Mouse (Mus musculus): ENCODE results near the gene Dnajc14.
"Not testable (repeated sequence)": the region's sequence is repeated elsewhere in the genome, so short reads cannot be mapped to it uniquely, and the experiment has no call there.

Gene Dnajc14

DNA sequence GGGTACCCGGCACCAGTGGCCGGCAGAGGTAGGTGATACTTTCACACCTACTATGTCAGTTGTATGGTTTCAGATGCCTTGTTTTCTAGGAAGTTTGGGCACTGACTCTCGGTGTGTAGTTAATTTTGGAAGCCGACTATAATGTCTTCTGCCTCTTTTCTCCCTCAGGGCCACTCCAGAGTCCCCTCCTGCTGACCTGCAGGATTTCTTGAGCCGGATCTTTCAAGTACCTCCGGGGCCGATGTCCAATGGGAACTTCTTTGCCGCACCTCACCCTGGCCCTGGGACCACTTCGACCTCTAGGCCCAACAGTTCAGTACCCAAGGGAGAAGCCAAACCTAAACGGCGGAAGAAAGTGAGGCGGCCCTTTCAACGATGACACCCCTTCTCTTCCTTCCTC lies 13.2 kb downstream of the Dnajc14 start, which contains the start of gene Sarnp:
Gene Sarnp, plus strand, starts transcription at position 301 of the 400 bp plus-strand sequence.
- intact Hi-C loops (cut with DNase I): no loop called here

DNA sequence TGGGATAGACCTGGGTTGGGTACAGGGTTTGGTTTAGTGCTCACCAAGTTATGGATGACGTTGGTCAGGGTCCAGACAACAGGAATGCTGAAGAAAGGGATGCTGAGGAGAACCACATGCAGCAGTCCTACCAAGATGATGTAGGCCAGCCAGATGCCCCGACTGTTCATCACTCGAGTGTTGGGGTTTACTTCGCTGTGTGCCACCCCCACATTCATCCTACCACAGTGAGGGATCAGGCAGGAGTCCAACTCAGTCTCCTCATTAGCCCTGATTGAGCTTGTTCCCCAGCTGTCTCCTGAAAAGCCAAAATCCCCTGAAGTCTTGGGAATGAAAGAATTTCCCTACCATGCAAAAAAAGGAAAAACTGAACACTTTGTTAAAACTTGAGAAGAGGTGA lies 16.4 kb downstream of the Dnajc14 start:
- intact Hi-C loops (cut with DNase I): no loop called here

DNA sequence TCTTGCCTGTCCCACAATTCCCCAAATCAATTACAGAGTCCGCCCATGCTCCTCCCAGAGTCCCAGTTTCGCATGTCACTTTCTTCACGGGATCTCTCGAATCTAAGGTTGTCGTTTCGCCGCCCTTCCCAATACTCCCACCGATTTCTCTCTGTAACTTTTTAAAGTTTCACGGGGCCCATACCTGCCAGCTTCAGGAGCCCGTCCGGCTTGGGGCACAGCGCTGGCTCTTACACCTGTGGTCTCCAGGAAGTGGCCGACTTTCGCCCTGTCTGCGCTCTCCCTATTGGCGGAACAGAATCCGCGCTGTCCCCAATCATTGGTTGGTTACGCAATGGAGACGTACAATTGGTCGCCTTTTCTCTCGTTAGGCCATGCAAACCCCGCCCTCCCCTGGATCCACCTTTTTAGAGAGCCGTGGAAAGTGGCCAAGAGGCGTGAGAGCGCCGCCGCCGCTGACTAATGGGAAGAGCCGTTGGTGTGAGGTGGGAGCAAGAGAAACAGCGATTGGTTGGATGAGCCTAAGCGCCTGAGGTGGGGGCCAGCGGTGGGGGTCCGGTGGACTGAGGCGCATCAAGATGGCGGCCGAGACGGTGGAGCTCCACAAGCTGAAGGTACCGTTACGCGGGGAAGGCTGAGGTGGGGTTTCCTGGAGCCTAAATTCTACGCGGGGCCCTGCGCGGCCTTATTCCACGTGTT lies 17.6 kb downstream of the Dnajc14 start, which contains the start of gene Ormdl2:
Gene Ormdl2, minus strand, starts transcription at position 288 of the 699 bp plus-strand sequence.
- intact Hi-C loops (cut with DNase I): no loop called here

DNA sequence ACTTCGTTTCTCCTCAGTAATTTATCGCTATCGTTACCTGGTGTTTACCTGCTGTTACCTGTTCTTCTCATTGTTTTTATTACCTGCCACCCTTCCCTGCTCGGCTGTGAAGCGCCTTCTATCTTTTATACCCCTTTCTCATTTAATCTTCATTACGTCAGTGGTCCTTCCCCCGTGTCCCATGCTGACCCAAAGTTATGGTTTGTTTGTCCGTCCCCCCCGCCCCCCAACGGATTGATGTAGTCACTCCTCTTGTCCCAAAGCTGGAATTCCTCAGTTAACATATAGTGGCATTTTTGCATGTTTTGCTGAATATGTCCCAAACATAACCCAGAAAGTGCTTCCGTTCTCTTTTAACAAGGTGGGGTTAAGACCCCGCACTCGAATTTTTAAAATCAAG lies 18.3 kb downstream of the Dnajc14 start:
- intact Hi-C loops (cut with DNase I): no loop called here

DNA sequence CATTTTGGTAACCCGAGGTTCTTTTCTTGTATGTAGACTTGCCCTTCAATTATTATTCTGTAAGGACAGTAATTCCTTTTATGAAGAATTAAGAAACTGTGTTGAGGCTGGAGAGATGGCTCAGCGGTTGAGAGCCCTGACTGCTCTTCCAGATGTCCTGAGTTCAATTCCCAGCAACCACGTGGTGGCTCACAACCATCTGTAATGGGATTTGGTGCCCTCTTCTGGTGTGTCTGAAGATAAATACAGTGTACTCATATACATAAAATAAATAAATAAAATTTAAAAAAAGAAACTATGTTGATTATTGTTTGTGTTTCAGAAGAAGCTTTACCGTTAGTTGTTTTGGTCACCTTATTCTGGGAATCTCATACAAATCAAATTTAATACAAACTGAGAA lies 19.2 kb downstream of the Dnajc14 start:
- intact Hi-C loops (cut with DNase I): not testable (repeated sequence)

DNA sequence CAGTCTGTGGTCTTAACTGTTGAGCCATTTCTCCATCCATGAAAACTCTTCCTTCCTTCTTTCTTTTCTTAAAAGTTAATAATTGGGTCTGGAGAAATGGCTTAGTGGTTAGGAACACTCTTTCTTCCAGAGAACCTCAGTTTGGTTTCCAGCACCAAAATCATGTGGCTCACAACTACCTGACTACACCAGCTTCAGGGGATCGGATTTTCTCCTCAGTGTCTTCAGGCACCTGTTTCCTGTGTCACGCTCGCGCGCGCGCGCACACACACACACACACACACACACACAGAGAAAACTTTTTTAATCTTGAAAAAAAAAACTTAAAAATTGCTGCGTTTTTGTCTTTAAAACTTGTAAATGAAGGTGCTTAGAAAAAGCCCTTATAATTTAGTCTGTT lies 20.0 kb downstream of the Dnajc14 start:
- intact Hi-C loops (cut with DNase I): no loop called here

DNA sequence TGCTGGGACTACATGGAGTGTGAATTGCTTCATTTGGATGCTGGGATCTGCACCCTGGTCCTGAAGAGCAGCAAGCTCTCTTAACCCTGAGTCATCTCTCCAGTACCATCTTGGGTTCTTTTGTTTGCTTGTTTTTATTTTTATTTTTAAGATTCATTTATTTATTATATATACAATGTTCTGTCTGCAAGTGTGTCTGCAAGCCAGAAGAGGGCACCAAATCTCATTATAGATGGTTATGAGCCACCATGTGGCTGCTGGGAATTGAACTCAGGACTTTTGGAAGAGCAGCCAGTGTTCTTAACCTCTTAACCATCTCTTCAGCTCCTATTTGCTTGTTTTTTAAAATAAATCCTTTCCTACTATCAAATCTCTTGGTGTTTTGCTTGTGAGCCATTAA lies 33.5 kb downstream of the Dnajc14 start:
- intact Hi-C loops (cut with DNase I): no loop called here

DNA sequence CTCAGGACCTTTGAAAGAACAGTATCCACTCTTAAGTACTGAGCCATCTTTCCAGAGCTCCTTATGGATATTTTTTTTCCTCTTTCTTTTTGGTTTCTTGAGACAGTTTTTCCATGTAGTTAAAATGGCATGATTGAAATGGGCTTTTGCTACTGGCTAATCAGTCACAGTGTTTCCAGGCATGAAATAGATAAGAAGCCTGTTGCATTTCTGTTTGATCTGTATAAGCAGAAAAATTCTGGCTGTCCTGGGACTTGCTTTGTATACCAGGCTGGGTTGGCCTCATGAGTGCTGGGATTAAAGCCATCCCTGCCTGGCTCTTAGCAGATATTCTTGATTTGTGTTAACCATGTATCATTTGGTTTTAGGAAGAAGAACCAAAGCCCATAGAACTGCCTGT lies 35.6 kb downstream of the Dnajc14 start:
- intact Hi-C loops (cut with DNase I): no loop called here

DNA sequence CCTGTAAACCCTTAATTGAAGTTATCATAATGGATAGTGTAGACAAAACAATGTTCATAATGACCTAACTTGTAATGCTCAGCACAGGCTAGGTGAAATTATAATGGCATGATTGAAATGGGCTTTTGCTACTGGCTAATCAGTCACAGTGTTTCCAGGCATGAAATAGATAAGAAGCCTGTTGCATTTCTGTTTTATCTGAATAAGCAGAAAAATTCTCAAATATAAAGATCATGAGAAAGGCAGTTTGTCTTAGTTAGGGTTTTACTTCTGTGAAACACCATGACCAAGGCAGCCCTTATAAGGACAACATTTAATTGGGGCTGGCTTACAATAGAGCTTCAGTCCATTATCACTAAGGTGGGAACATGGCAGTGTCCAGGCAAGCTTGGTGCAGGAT lies 36.8 kb downstream of the Dnajc14 start:
- intact Hi-C loops (cut with DNase I): no loop called here

DNA sequence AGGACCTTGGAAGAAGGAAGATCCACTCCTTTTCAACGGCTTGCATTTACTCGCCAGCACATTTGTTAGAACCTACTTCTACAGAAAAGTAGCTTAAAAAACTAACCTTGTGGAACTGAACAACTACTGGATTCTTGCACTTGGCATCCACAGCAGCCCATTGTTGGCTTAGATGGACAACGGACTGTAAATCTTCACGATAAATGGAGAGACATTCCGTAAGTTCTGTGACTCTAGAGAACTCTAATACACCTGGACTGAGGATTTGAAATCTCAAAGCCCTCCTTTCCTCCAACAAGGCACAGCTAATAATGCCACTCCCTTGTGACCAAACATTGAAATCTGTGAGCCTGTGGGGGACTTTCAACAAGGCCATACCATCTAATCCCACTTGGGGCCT lies 39.4 kb downstream of the Dnajc14 start:
- intact Hi-C loops (cut with DNase I): no loop called here

DNA sequence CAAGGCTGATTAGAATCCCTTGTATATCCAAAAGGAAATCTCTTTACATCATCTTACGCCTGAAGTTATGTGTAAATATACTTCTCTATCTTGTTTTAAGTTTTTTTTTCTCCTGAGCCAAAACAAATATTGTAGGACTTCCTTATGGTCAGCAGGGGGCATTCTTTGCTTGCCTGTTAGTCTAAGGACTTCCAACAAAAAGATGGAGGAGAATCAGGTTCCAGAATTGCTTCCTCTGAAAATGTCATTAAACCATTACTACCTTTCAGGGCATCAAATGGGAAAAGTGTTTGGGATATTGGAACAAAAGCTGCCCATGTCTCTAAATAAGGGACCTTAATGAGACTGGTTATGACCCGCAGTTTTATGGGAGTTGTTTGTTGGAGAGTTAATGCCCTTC lies 41.7 kb downstream of the Dnajc14 start:
- intact Hi-C loops (cut with DNase I): loop anchor here (2.0 to 5.0 kb wide), 2 partner anchors 49 to 132 kb away; no protein-coding TSS in a partner anchor

DNA sequence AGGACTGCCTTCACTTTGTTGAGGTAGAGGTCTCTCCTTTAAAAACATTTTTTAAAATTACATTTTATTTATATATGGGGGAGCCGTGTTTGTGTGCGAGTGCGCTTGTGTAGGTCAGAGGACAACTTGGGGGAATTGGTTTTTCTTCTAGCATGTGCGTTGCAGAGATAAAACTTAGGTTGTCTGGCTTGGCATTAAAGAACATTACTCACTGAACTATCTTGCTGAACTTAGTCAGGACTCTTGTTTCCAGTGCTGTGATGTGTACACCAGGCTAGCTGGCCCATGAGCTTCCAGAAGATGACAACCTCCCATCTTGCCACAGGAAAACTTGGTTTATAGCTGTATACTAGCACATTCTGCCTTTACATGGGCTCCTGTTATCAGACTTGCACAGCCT lies 42.8 kb downstream of the Dnajc14 start:
- intact Hi-C loops (cut with DNase I): loop anchor here (5.0 kb wide), 1 partner anchor 131 kb away; no protein-coding TSS in a partner anchor

DNA sequence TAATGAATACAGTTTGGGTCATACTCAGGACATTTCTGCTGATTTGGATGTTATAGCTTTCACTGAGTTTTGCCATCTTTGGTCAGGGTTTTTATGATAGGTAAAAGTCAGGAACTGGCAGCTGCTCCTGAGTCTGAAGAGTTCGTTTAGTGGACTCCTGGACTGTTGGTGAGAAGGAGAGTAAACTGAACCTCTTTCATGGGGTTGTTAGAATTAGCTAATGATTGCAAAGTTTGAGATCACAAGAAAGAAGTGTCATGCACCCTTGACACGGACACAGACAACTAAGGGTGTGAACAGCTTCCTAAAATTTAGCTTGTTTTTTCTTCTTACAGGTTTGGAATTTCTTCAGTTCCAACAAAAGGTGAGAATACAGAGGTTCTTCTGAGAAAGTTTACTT lies 44.6 kb downstream of the Dnajc14 start:
- intact Hi-C loops (cut with DNase I): loop anchor here (5.0 kb wide), 1 partner anchor 129 kb away; no protein-coding TSS in a partner anchor

DNA sequence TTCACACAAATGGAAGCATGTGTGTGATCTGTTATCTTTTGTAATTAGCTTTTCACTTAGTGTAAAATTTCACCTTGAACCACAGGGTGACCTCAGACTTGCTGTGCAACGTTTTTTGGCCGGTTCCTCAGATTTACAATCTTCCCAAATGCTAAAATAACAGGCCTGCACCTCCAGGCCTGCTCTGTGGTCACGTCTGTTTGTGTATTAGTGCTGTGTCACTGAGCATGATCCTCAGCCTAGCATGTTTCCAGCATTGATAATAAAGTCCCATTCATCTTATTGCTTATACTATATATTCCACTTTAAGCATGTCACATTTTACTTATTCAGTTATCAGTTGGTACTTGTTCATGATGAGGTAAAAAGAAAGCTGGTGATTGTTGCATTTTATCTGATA lies 46.5 kb downstream of the Dnajc14 start:
- intact Hi-C loops (cut with DNase I): no loop called here

DNA sequence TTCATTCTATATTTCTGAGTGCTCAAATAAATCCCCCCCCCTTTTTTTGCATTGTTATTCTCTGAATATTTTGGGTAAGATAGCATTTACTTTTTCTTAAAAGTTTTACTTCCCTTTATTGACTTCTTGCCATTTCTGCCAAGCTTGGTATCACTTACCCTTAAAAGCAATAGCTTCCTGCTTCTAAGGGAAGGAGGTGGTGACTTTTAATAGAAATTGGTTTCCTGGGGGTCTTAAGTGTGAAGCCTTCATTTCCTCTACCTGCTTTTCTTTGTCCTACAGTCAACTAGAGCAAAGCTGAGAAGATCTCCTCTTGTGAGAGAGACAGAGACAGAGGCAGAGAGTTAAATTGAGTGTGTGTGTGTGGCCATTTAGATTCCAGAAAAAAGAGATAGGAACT lies 57.3 kb downstream of the Dnajc14 start:
- intact Hi-C loops (cut with DNase I): no loop called here

DNA sequence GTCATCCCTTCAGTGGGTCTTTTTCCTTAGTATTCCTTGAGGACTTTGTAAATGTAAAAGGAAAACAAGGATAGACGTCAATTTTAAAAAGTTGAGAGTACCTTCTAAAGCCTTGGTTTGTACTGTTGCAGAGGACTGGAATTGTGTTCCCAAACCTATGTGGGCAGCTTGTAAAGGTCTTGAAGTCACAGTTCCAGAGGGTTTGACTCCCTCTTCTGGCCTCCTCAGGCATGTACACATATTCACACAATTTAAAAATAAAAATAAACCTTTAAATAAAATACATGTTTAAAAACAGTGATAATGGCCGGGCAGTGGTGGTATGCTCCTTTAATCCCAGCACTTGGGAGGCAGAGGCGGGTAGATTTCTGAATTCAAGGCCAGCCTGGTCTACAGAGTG lies 62.2 kb downstream of the Dnajc14 start:
- intact Hi-C loops (cut with DNase I): no loop called here

DNA sequence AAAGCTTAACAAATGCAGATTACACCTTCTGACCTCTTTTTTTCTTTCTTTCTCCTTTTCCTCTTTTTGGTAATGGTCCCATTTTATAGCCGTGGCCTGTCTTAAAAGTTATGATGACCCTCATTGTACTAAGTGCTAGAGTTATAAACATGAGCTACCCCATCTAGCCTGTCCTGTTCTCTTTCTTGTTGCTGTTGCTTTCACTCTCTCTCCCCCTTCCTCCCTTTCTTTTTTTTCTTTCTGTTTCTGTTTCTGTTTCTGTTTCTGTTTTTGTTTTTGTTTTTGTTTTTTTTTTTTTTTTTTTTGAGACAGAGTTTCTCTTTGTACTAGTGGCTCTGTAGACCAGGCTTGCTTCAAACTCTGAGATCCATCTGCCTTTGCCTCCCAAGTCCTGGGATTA lies 62.7 kb downstream of the Dnajc14 start:
- intact Hi-C loops (cut with DNase I): no loop called here

All from adrenal gland (tissue).